Mouse (Mus musculus) layer of hippocampus, adult 9-11 months (tissue): ENCODE data around the gene Hist2h2ab.
"Not testable (repeated sequence)": the region's sequence is repeated elsewhere in the genome, so short reads cannot be mapped to it uniquely, and the experiment has no call there.

Source experiments
- DNase-seq: peaks from one replicate; pipeline ENCODE4 v3.0.0; 2022

Hist2h2ab gene

GRCm38 (mm10) chr3:96238954-96239793 is 19.5 kb downstream of the Hist2h2ab start, which contains the start of gene Hist2h3c2:
Gene Hist2h3c2 (minus strand): TSS chr3:96239127.
- DNase-seq, result peak; percentile 38

DNA sequence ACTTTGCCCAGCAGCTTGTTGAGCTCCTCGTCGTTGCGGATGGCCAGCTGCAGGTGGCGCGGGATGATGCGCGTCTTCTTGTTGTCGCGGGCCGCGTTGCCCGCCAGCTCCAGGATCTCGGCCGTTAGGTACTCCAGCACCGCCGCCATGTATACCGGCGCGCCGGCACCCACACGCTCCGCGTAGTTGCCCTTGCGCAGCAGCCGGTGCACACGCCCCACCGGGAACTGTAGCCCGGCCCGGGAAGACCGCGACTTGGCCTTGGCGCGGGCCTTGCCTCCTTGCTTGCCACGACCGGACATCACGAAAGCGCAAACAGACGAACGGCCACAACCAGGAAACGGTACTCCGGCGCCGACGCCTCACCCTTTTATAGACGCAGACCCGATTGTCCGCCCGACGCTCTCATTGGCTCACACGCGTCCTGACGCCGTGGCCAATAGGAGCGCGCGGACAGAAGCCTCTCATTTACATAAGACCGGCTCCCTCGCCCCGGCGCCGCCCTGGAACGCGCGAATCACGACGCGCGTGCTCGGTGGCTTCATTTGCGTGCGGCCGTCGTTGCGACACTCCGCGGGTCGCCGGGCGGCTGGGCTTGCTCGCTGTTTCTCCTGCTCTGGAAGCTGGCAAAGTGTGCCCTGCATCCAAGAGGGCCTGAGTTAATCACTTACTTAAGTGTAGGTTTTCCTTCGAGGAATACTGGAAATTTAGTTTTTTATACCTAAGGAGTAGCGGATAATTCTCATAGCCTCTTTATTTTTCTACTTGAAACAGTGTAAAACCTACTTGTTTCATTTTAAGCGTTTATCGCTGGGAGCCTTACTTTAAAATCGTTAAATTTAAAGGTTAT is 20.5 kb downstream of the Hist2h2ab start, which contains the start of gene Hist2h2aa2:
Gene Hist2h2aa2 (minus strand): TSS at position 328 of the 850 bp plus-strand sequence.
- DNase-seq, result peak; percentile 94

DNA sequence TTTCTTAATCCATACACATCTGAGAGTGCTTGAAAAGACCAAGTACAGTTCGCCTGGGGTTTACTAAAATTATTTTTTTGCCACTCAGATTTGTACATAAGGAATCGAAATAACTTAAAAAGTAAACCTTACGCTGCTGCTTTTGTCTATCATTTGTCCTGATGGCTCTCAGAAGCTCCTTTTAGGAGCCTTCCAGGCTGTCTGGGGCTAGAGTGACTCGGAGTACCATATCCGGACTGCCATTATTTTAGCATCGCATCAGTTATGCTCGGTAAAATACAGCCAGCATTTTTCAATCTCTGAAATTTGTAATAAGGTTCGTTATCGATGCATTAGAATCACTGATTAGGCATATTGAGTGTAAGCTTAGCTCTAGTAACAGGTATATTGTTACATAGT is 21.1 kb downstream of the Hist2h2ab start:
- DNase-seq, result no peak

DNA sequence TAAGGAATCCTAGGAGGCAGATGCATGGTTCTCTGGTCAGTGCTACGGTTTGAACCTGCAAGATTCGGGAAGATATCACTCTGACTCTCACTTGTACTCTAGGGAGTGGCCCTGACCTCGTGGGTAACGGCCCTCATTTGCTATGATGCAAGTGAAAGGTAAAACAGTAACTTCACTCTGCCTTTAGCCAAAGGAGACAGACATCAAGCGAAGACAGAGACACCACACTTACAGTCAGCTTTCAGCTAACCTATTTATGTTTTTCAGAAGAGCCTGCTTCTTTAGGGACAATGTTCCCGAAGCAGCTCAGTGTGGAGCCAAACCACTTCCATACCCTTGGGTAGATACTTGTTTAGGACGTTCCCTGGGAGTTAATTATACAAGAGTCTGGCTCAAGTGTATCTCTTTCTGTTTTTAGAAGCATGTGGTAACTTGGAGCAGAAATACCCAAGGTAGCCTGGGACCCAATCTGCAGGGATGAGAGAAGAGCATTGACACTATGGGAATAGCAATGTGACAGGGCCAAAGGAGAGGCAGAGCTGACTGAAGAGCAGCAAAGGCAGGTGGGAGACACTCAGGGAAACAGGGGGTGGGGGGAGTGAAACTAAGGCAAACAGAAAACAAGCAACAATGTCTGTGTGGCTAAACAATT is 24.4 kb downstream of the Hist2h2ab start:
- DNase-seq, result peak; percentile 10

DNA sequence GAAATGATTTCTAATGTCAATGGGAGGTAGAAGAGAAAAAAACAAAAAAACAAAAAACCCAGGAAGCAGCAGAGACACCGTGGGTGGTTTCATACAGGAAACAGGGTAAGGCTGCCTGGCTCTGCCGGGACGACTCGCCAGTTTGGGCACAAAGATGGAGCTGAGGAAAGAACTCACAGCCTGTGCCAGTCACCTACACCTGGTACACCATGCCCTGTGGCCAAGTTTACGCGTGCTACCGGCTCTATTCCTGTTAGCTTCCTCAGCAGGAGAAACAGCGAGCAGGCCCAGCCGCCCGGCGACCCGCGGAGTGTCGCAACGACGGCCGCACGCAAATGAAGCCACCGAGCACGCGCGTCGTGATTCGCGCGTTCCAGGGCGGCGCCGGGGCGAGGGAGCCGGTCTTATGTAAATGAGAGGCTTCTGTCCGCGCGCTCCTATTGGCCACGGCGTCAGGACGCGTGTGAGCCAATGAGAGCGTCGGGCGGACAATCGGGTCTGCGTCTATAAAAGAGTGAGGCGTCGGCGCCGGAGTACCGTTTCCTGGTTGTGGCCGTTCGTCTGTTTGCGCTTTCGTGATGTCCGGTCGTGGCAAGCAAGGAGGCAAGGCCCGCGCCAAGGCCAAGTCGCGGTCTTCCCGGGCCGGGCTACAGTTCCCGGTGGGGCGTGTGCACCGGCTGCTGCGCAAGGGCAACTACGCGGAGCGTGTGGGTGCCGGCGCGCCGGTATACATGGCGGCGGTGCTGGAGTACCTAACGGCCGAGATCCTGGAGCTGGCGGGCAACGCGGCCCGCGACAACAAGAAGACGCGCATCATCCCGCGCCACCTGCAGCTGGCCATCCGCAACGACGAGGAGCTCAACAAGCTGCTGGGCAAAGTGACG is 25.6 kb downstream of the Hist2h2ab start, which contains the start of gene Hist2h2aa1:
Gene Hist2h2aa1 (plus strand): TSS at position 495 of the 884 bp plus-strand sequence.
- DNase-seq, result peak; percentile 92

GRCm38 (mm10) chr3:96246018-96246417 is 26.4 kb downstream of the Hist2h2ab start:
- not testable (repeated sequence) for DNase-seq

GRCm38 (mm10) chr3:96246427-96246856 is 26.8 kb downstream of the Hist2h2ab start, which contains the start of gene Hist2h3c1:
Gene Hist2h3c1 (plus strand): TSS chr3:96246685.
- not testable (repeated sequence) for DNase-seq

- DNase-seq, result no peak
Observed at GRCm38 (mm10) chr3:96247356-96248140, 27.9 kb downstream of the Hist2h2ab start.

- DNase-seq, result no peak
Observed at GRCm38 (mm10) chr3:96248141-96249033, 28.7 kb downstream of the Hist2h2ab start.

DNA sequence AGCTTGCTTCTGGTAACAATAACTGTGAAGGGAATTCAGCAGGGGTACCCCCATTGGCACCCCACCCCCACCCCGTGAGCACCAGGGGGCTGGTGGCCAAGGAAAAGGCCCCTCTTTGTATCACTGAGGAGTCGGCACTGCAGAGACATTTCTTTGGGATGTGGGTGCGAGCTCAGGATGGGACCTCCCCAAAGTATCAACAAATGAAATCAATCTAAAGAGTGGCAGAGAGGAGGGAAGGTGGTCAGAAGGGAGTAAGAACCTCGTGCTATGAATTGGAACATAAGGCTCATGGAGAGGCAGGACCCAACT is 29.3 kb downstream of the Hist2h2ab start:
- DNase-seq, result no peak

DNA sequence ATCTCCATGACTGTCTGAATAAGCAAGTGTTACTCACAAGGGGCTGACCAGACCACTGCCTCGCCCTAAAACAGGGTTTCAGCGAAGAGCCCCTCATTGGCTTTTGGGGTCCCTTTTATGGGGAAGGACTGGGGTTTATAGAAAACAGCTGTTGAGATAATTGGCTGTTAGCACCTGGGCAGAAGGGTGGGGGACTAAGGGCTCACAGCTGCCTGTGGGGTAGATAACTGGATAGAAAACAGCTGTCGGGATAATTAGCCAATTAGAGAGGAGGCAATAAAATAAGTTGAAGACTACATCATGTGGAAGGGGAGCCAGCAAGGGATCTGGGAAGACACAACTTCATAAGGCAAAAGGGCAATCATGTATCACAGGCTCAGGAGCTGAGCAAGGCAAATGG is 31.2 kb downstream of the Hist2h2ab start:
- DNase-seq, result no peak

DNA sequence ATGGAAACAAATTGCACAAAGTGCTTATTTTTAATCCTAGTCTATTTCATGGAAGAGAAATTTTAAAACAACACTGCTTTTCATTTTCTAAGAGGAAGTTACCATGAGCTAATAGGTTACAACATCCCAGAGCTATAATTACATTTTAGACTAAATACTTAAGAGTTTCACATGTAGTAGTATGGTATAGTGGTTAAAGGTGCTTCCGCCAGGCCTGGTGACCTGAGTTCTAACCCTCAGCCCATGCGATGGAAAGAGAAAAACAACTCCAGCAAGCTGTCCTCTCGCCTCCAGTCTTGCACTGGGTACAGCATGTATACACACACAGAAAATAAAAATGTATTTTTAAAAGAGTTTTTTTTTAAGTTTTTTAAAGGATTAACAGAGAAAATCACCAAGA is 32.1 kb downstream of the Hist2h2ab start:
- no peak for DNase-seq

DNA sequence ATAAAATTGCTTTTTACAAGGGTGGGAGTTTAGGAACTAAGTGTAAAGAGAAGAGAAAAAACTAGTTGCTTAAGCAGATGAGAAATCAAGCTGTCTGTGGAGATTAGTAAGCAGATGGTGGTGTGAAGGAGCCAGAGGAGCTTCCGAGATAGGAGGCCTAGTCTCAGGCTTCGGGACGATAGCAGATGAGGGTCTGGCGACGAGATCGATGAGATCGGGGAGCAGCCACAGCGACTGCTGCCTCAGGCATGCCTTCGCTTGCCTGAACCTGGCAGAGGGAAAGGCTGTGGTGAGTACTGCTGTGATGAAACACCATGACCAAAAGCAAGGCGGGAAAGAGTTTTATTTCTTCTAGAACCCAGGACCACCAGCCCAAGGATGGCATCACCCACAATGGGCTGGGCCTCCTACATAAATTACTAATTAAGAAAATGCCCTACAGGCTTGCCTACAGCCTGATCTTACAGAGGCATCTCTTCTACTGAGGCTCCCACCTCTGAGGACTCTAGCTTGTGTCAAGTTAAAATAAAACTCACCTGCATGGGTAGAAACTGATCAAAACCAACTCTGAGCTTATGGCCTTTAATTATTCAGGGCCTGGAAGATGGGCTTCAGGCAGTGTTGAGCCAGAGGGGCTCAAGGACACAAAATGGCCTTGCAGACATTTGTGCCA is 35.2 kb downstream of the Hist2h2ab start:
- DNase-seq, result no peak

DNA sequence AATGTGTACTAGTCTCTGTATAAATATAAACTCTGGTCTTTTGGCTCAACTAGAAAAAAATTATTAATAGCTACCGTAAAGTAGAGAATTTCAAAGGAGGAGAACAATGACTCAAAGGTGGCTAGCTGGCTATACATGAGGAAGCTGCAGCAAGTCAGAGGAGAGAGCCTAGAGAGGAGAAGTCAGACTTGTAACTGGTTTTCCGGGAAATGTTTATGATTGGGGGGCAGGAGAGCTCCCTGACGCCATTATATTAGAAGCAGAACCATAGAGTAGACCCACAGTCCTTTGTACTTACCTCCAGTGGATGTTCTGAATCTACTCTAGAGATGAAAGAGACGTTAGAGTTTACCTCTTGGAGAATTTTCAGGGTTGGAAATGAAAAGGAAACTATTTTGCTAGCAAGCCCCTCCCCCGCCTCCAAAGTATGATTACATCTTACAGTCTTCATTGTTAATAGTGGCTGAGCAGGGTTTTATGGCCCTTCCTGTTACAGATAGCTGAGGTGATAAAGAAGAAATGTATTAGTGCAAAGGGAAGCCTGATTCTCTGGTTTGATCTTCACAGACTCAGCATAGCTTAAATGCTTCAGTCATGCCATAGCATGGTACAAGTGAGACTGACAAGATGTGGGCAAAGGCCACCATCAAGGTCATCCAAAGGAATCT is 36.4 kb downstream of the Hist2h2ab start:
- DNase-seq, result no peak

DNA sequence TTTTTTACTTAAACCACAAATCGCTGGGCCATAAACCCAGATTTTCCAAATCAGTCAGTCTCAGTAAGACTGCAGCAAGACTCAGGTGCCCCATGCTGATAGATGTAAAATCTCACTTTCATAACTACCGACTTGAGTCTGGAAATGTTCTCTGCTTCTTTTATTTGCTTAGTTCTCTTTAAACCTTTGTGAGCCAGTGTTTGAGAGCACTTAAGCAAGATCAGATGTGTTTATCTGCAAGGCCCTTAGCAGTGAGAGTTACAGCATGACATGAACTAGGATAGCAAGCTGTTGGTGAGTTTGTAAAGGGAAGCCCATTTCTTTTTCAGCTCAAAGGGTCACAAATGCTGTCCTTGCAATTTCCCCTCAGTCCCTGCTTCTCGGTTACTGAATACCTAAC is 37.5 kb downstream of the Hist2h2ab start:
- no peak for DNase-seq

DNA sequence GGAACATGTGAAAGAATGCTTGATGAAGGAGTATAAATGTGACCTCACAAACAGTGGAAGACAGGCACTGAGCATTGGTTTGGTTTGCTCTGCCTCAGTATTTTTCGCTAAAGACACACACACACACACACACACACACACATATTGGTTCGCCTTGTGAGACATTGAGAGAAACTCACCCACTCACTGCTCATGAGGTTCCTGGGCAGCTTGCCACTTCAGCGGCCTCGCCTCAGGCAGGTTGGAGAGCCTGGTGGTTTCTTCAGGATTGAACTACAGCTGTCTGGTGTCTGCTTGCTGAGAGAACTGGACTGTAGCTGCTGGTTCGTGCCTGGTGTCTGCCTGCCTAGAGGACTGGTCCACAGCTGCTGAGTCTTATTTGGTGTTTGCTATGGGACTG is 40.6 kb downstream of the Hist2h2ab start:
- DNase-seq, result no peak

GRCm38 (mm10) chr3:96261623-96262022 is 42.0 kb downstream of the Hist2h2ab start:
- DNase-seq, result no peak

DNA sequence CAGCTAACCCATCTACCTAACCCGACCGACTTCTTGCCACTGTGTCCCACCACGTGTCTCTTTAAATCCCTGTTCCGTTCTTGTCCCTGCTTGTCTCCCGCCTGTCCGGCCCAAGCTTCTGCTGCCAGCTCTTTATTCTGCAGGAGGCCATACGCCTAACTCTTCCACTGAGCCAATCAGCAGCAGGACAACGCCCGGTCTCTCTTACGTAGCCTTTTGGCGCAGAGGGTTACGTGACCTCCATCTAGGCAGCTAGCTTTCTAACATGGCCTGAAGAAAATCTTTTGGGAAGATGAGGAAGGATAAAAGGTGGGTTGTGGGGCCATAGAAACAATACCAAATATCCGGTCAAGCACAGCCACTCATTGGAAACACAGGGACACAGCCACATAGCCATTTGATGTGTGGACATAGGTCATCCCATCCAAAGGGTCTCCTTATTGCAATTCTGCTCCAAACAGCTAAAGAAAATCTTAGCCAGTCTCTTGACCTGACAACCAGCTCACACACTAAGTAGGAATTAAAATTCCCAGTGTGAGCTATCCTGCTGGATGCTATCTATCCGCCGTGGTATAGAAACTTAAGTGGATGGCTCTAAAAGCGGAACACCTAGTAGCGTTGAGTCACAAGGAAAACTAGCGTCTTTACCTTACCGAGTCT is 42.7 kb downstream of the Hist2h2ab start:
- peak; percentile 91 for DNase-seq
